Mouse (Mus musculus) forebrain, embryonic 11.5 days (tissue): ENCODE measurements at regions not wholly inside any gene's neighbourhood (a gene's known extent, or its start where the extent isn't known, plus 50 kb on each side); places are given as distances from the start of the nearest gene placed in this dataset.
A peak's percentile ranks its signal among the peaks of the same experiment; 100 is the strongest.

Experiments
- ATAC-seq: fragments of 200-750 bp; cut with Nextera tagmentation; replicated peaks from 2 replicates; pipeline ENCODE4 v1.8.0; 2017; ENCODE audit warnings: moderate TSS enrichment; ENCODE audit not compliant: low FRiP score
- DNase-seq: peaks from one replicate; pipeline ENCODE4 v3.0.0-alpha.2; 2017; ENCODE audit warnings: low spot score
- H3K27ac ChIP-seq: fragments of 300-500 bp; sonication (generic); 2 replicates; pipeline ENCODE4 v1.5.1; 2014; ENCODE audit warnings: low read depth, low read length
- H3K27me3 ChIP-seq: fragments of 300-500 bp; sonication (generic); 2 replicates; pipeline ENCODE4 v1.6.1; 2014; ENCODE audit warnings: mild to moderate bottlenecking, low read length, mixed read lengths; ENCODE audit not compliant: control insufficient read depth, insufficient read depth
- H3K36me3 ChIP-seq: fragments of 300-500 bp; sonication (generic); 2 replicates; pipeline ENCODE4 v1.6.1; 2014; ENCODE audit warnings: mild to moderate bottlenecking, low read length, moderate library complexity, mixed read lengths; ENCODE audit not compliant: control insufficient read depth, insufficient read depth
- H3K4me1 ChIP-seq: fragments of 300-500 bp; sonication (generic); replicated peaks from 2 replicates; pipeline ENCODE4 v1.6.1; 2014; ENCODE audit warnings: low read length, mixed read lengths; ENCODE audit not compliant: control insufficient read depth, insufficient read depth
- H3K4me2 ChIP-seq: fragments of 300-500 bp; sonication (generic); 2 replicates; pipeline ENCODE4 v1.6.1; 2014; ENCODE audit warnings: low read depth, mild to moderate bottlenecking, low read length, moderate library complexity, mixed read lengths; ENCODE audit not compliant: severe bottlenecking
- H3K4me3 ChIP-seq: fragments of 300-500 bp; sonication (generic); 2 replicates; pipeline ENCODE4 v1.5.1; 2014; ENCODE audit warnings: low read depth, low read length
- H3K9ac ChIP-seq: fragments of 300-500 bp; sonication (generic); 2 replicates; pipeline ENCODE4 v1.6.1; 2014; ENCODE audit warnings: low read length
- H3K9me3 ChIP-seq: fragments of 300-500 bp; sonication (generic); 2 replicates; pipeline ENCODE4 v1.6.1; 2016; ENCODE audit warnings: low read length, mixed read lengths; ENCODE audit not compliant: control insufficient read depth
- WGBS: fragments of 180-500 bp; shearing (Covaris S2); extraction: QIAGEN DNeasy Blood & Tissue Kit; methylation state at CpG from one replicate; pipeline ENCODE4 v1.1.7; 2014; 5-methylcytosine and 5-hydroxymethylcytosine counted together

- Histone ChIP-seq H3K27ac (no peak overlapping the region), H3K9ac (no peak overlapping the region), H3K4me1 (no peaks in the 10 kb centered on the region), H3K4me3 (no peak overlapping the region), H3K27me3 (no peaks in the 10 kb centered on the region), H3K9me3 (no peaks in the 10 kb centered on the region), H3K4me2 (no peak overlapping the region), H3K36me3 (no peaks in the 10 kb centered on the region)
- ATAC-seq (peak; percentile 69), DNase-seq (peak; percentile 61)
- WGBS: 15% methylated on average over 5 of the region's 5 CpGs
Measured at GRCm38 (mm10) chr10:112801560-112801959, 127.2 kb downstream of the Atxn7l3b start.

- no peak overlapping the region for H3K4me3 ChIP-seq
- ATAC-seq (no peak), DNase-seq (no peak)
- no peaks in the 10 kb centered on the region for H3K36me3 ChIP-seq
- H3K27me3 ChIP-seq: no peaks in the 10 kb centered on the region
- H3K4me2 ChIP-seq: no peak overlapping the region
- no peaks in the 10 kb centered on the region for H3K4me1 ChIP-seq
- no peak overlapping the region for H3K27ac ChIP-seq
- H3K9me3 ChIP-seq: no peaks in the 10 kb centered on the region
- WGBS: 45% methylated on average over 7 of the region's 7 CpGs
- H3K9ac ChIP-seq: no peak overlapping the region
Measured at GRCm38 (mm10) chr10:112798603-112799002, 130.2 kb downstream of the Atxn7l3b start.

- 1% methylated on average over 4 of the region's 4 CpGs for WGBS
- no peaks in the 10 kb centered on the region for H3K36me3 ChIP-seq
- H3K27ac ChIP-seq: no peak overlapping the region
- H3K9ac ChIP-seq: no peak overlapping the region
- peak; percentile 28; the same call in 1 of the 2 replicates for ATAC-seq
- H3K4me2 ChIP-seq: no peak overlapping the region
- H3K27me3 ChIP-seq: no peaks in the 10 kb centered on the region
- DNase-seq: no peak
- H3K9me3 ChIP-seq: no peaks in the 10 kb centered on the region
- H3K4me3 ChIP-seq: no peak overlapping the region
- H3K4me1 ChIP-seq: no peaks in the 10 kb centered on the region
Measured at GRCm38 (mm10) chr10:112798090-112798489, 130.7 kb downstream of the Atxn7l3b start.

GRCm38 (mm10) chr10:112795938-112796337 lies 132.9 kb downstream of the Atxn7l3b start:
- ATAC-seq: 0 out of 2 replicates have a peak, but pooled peaks have one; percentile 7
- Histone ChIP-seq H3K9ac (no peak overlapping the region), H3K4me2 (no peak overlapping the region), H3K27ac (no peak overlapping the region), H3K9me3 (no peaks in the 10 kb centered on the region), H3K4me3 (no peak overlapping the region), H3K36me3 (no peaks in the 10 kb centered on the region), H3K4me1 (no peaks in the 10 kb centered on the region), H3K27me3 (no peaks in the 10 kb centered on the region)
- no peak for DNase-seq
- 5% methylated on average over 1 of the region's 1 CpGs for WGBS

- Histone ChIP-seq H3K36me3 (no peaks in the 10 kb centered on the region), H3K4me2 (no peak overlapping the region), H3K4me1 (no peaks in the 10 kb centered on the region), H3K4me3 (no peak overlapping the region), H3K27me3 (no peaks in the 10 kb centered on the region), H3K9ac (no peak overlapping the region), H3K9me3 (no peaks in the 10 kb centered on the region), H3K27ac (no peak overlapping the region)
- DNase-seq: no peak
- WGBS: 96% methylated on average over 1 of the region's 1 CpGs
- ATAC-seq: peak; percentile 51
Measured at GRCm38 (mm10) chr10:112795473-112795872, 133.3 kb downstream of the Atxn7l3b start.

GRCm38 (mm10) chr10:112788236-112788635 lies 140.6 kb downstream of the Atxn7l3b start:
- Histone ChIP-seq H3K27me3 (no peaks in the 10 kb centered on the region), H3K9me3 (no peaks in the 10 kb centered on the region), H3K27ac (no peak overlapping the region), H3K36me3 (no peaks in the 10 kb centered on the region), H3K4me2 (no peak overlapping the region), H3K4me1 (no peaks in the 10 kb centered on the region), H3K4me3 (no peak overlapping the region), H3K9ac (no peak overlapping the region)
- DNase-seq (no peak), ATAC-seq (no peak)
- 87% methylated on average over 3 of the region's 3 CpGs for WGBS

GRCm38 (mm10) chr10:112774262-112774661 lies 154.5 kb downstream of the Atxn7l3b start:
- ATAC-seq (no peak), DNase-seq (no peak)
- no peaks in the 10 kb centered on the region for H3K36me3 ChIP-seq
- H3K4me1 ChIP-seq: no peaks in the 10 kb centered on the region
- no peaks in the 10 kb centered on the region for H3K27me3 ChIP-seq
- no peak overlapping the region for H3K27ac ChIP-seq
- WGBS: 93% methylated on average over 10 of the region's 10 CpGs
- H3K4me2 ChIP-seq: no peak overlapping the region
- H3K9me3 ChIP-seq: no peaks in the 10 kb centered on the region
- H3K9ac ChIP-seq: no peak overlapping the region
- no peak overlapping the region for H3K4me3 ChIP-seq

- DNase-seq (no peak), ATAC-seq (no peak)
Measured at GRCm38 (mm10) chr10:112746683-112747082, 182.1 kb downstream of the Atxn7l3b start.

GRCm38 (mm10) chr10:112743527-112743926 lies 185.3 kb downstream of the Atxn7l3b start:
- H3K4me2 ChIP-seq: no peak overlapping the region
- H3K9me3 ChIP-seq: no peaks in the 10 kb centered on the region
- ATAC-seq: no peak
- WGBS: 86% methylated on average over 2 of the region's 2 CpGs
- no peak overlapping the region for H3K9ac ChIP-seq
- no peaks in the 10 kb centered on the region for H3K4me1 ChIP-seq
- H3K27me3 ChIP-seq: no peaks in the 10 kb centered on the region
- no peaks in the 10 kb centered on the region for H3K36me3 ChIP-seq
- no peak overlapping the region for H3K27ac ChIP-seq
- H3K4me3 ChIP-seq: no peak overlapping the region
- no peak for DNase-seq

More at GRCm38 (mm10) chr10:112746683-112747082, 182.1 kb downstream of the Atxn7l3b start:
- Histone ChIP-seq H3K9ac (no peak overlapping the region), H3K4me1 (no peaks in the 10 kb centered on the region), H3K4me2 (no peak overlapping the region), H3K4me3 (no peak overlapping the region), H3K27me3 (no peaks in the 10 kb centered on the region), H3K27ac (no peak overlapping the region), H3K36me3 (no peaks in the 10 kb centered on the region), H3K9me3 (no peaks in the 10 kb centered on the region)
- WGBS: 77% methylated on average over 1 of the region's 1 CpGs
